Mouse (Mus musculus) lung, embryonic 15.5 days (tissue): Measurements from ENCODE around the gene Hprt. TPM values are rescaled to one million over a fixed set of nuclear protein-coding genes. Genes with fewer than 3 reads are reported as not detected.
"Not testable (repeated sequence)": the region's sequence is repeated elsewhere in the genome, so short reads cannot be mapped to it uniquely, and the experiment has no call there.

Source experiments
- ATAC-seq: fragments of 200-750 bp; cut with Nextera tagmentation; 2 replicates; pipeline ENCODE4 v1.8.0; 2017; ENCODE audit warnings: moderate number of reproducible peaks, borderline replicate concordance; ENCODE audit not compliant: low FRiP score, low TSS enrichment; ENCODE audit errors: extremely low read depth
- H3K27ac ChIP-seq: fragments of 300-500 bp; sonication (generic); 2 replicates; pipeline ENCODE4 v1.5.1; 2015; ENCODE audit warnings: moderate library complexity, mild to moderate bottlenecking, inconsistent platforms
- H3K27me3 ChIP-seq: fragments of 300-500 bp; sonication (generic); 2 replicates; pipeline ENCODE4 v1.6.1; 2015; ENCODE audit warnings: inconsistent platforms
- H3K36me3 ChIP-seq: fragments of 300-500 bp; sonication (generic); 2 replicates; pipeline ENCODE4 v1.6.1; 2015; ENCODE audit warnings: inconsistent platforms
- H3K4me1 ChIP-seq: fragments of 300-500 bp; sonication (generic); 2 replicates; pipeline ENCODE4 v1.6.1; 2015; ENCODE audit warnings: inconsistent platforms
- H3K4me2 ChIP-seq: fragments of 300-500 bp; sonication (generic); 2 replicates; pipeline ENCODE4 v1.6.1; 2015; ENCODE audit warnings: inconsistent platforms, mild to moderate bottlenecking, moderate library complexity
- H3K4me3 ChIP-seq: fragments of 300-500 bp; sonication (generic); 2 replicates; pipeline ENCODE4 v1.5.1; 2015; ENCODE audit warnings: mild to moderate bottlenecking, inconsistent platforms
- H3K9ac ChIP-seq: fragments of 300-500 bp; sonication (generic); 2 replicates; pipeline ENCODE4 v1.6.1; 2015; ENCODE audit warnings: inconsistent platforms
- H3K9me3 ChIP-seq: fragments of 300-500 bp; sonication (generic); 2 replicates; pipeline ENCODE4 v1.6.1; 2016; ENCODE audit warnings: inconsistent platforms
- WGBS: fragments of 180-500 bp; shearing (Covaris S2); methylation state at CpG from one replicate; pipeline ENCODE4 v1.1.7; 2015; 5-methylcytosine and 5-hydroxymethylcytosine counted together
- polyA plus RNA-seq: library from polyadenylated mRNA; unstranded; fragments of >200 nt; fragmentation: Nextera tagmentation; extraction: Ambion mirVana; gene quantifications from 2 replicates; pipeline ENCODE4 v1.2.1, GENCODE M21; 2015

Hprt gene
- polyA plus RNA-seq, result 174 and 176 TPM in 2 replicates

GRCm38 (mm10) chrX:52987905-52988783 is at the start of gene Hprt:
Gene Hprt, plus strand, starts transcription at chrX:52988137.
- peak within 1 kb of the TSS; percentile 56 for H3K4me2 ChIP-seq
- no peaks in the 10 kb centered on the region for H3K27me3 ChIP-seq
- H3K27ac ChIP-seq, result peak within 1 kb of the TSS; percentile 92
- H3K4me1 ChIP-seq, result 0 out of 2 replicates have a peak, but pooled peaks cover 4% of the 10 kb centered on the region
- H3K36me3 ChIP-seq, result no peaks in the 10 kb centered on the region
- peak; percentile 94 for ATAC-seq
- 17% methylated on average over 70 of the region's 72 CpGs for WGBS
- peak within 1 kb of the TSS; percentile 71 for H3K4me3 ChIP-seq
- no peaks in the 10 kb centered on the region for H3K9me3 ChIP-seq
- peak within 1 kb of the TSS; percentile 68 for H3K9ac ChIP-seq

DNA sequence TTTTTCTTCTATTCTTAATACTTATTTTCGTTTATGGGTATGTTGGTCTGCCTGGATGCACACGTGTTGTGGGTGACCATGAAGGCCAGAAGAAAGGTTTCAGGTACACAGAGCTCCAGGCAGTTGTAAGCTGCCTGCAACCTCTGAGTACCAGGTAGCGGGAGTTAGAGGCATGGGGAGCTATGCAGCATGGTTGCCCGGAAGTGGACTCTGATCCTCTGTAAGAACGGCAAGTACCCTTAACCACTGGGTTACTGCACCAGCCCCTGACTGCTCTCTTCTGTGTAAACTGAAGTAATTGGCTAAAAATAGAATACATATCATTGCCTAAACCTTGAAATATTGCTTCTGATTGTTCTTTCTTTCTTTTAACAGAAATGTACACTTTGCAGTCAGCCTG is 42.4 kb upstream of the Hprt start:
- H3K4me3 ChIP-seq, result no peak overlapping the region
- no peak for ATAC-seq
- H3K4me1 ChIP-seq, result no peaks in the 10 kb centered on the region
- no peak overlapping the region for H3K9ac ChIP-seq
- H3K36me3 ChIP-seq, result peaks cover 6% of the 10 kb centered on the region
- no peaks in the 10 kb centered on the region for H3K27me3 ChIP-seq
- H3K9me3 ChIP-seq, result no peaks in the 10 kb centered on the region
- WGBS, result 88% methylated on average over 5 of the region's 5 CpGs
- no peak overlapping the region for H3K4me2 ChIP-seq
- no peak overlapping the region for H3K27ac ChIP-seq

DNA sequence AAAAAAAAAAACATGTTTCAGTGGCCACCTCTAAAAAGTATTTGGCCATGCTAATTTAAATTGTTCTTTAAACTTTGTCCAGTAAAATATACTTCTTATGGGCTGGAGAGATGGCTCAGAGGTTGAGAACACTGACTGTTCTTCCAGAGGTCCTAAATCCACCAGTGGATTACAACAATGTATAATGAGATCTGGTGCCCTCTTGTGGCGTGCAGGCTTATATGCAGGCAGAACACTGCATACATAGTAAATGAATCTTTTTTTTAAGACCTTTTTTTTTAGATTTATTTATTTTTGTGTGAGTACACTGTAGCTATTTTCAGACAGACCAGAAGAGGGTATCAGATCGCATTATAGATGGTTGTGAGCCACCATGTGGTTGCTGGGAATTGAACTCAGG is 38.2 kb upstream of the Hprt start:
- 57% methylated on average over 2 of the region's 2 CpGs for WGBS
- no peaks in the 10 kb centered on the region for H3K27me3 ChIP-seq
- no peak overlapping the region for H3K4me3 ChIP-seq
- H3K27ac ChIP-seq, result no peak overlapping the region
- H3K4me2 ChIP-seq, result no peak overlapping the region
- H3K4me1 ChIP-seq, result no peaks in the 10 kb centered on the region
- no peaks in the 10 kb centered on the region for H3K9me3 ChIP-seq
- no peak for ATAC-seq
- H3K36me3 ChIP-seq, result peaks cover 7% of the 10 kb centered on the region; the same call in 1 of the 2 replicates
- no peak overlapping the region for H3K9ac ChIP-seq

DNA sequence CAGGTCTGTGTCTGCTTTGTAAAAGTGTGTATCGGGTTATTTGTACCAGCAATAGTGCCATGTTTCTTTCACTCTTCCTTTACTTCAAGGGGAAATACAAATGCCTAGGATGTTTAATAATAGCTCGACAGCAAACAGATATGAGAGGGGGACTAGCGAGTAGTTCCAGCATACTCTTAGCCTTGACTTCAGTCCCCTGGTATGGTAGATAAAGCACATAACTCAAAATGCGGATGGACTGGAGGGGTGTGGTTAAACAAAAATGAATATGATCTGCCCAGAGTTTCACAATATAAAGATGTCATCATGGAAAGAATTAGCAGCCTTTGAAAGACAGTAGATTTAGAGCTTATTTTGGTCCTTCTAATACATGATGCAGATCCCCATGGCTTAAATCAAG is 31.0 kb upstream of the Hprt start:
- H3K4me2 ChIP-seq, result no peak overlapping the region
- no peak overlapping the region for H3K4me3 ChIP-seq
- H3K4me1 ChIP-seq, result no peaks in the 10 kb centered on the region
- 77% methylated on average over 4 of the region's 4 CpGs for WGBS
- H3K9me3 ChIP-seq, result no peaks in the 10 kb centered on the region
- no peak overlapping the region for H3K27ac ChIP-seq
- peaks cover 4% of the 10 kb centered on the region; the same call in 1 of the 2 replicates for H3K36me3 ChIP-seq
- ATAC-seq, result no peak
- no peak overlapping the region for H3K9ac ChIP-seq
- no peaks in the 10 kb centered on the region for H3K27me3 ChIP-seq

DNA sequence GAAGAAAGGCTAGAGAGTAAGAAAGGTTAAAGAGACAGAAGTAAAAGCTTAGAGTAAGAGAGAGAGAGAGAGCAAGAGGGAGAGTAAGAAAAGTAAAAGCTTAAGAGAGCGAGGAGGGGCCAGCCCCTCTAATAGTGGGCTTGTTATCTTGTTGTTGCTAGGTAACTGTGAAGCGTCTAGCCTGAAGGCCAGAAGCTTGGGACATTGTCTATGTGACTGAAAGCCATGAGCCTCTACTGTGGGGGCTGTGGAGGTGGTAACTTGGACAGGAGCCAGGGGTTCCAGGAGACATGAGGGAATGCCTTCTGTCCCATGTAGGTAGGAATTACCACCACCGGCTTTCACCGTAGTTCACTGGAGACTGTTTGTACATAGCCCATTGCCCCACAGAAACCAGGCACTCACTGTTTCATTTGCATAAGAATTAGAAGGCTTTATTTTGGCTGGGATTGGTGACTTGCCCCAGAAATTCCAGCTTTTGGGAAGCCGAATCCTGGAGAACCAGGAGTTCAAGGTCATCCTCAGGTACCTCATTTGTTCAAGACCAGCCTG is 26.3 kb upstream of the Hprt start:
- no peak overlapping the region for H3K4me3 ChIP-seq
- no peaks in the 10 kb centered on the region for H3K9me3 ChIP-seq
- H3K36me3 ChIP-seq, result no peaks in the 10 kb centered on the region
- 58% methylated on average over 5 of the region's 5 CpGs for WGBS
- H3K4me2 ChIP-seq, result no peak overlapping the region
- H3K9ac ChIP-seq, result no peak overlapping the region
- H3K27me3 ChIP-seq, result no peaks in the 10 kb centered on the region
- no peak overlapping the region for H3K27ac ChIP-seq
- ATAC-seq, result no peak
- H3K4me1 ChIP-seq, result no peaks in the 10 kb centered on the region

DNA sequence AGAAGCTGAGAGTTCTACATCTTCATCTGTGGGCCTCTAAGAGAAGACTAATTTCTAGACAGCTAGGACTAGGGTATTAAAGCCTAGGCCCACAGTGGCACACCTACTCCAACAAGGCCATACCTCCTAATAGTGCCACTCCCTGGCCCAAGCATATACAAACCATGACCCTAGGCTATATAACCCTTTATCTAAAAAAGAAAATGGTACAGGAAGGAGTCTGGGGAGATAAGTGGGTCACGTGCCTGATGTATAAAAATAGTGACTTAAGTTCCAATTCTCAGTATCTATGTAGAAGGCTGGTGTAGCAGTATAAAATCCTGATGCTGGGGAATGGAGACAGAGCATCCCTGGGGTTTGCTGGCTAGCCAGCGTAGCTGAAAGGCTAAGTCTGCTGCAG is 22.8 kb upstream of the Hprt start:
- H3K27ac ChIP-seq, result no peak overlapping the region
- no peaks in the 10 kb centered on the region for H3K9me3 ChIP-seq
- no peak for ATAC-seq
- H3K4me2 ChIP-seq, result no peak overlapping the region
- H3K4me1 ChIP-seq, result no peaks in the 10 kb centered on the region
- H3K9ac ChIP-seq, result no peak overlapping the region
- H3K27me3 ChIP-seq, result no peaks in the 10 kb centered on the region
- no peaks in the 10 kb centered on the region for H3K36me3 ChIP-seq
- 75% methylated on average over 2 of the region's 2 CpGs for WGBS
- H3K4me3 ChIP-seq, result no peak overlapping the region

- H3K4me1 ChIP-seq, result peaks cover 6% of the 10 kb centered on the region; the same call in 1 of the 2 replicates
- H3K4me3 ChIP-seq, result no peak overlapping the region
- H3K27ac ChIP-seq, result no peak overlapping the region
- 26% methylated on average over 3 of the region's 3 CpGs for WGBS
- H3K36me3 ChIP-seq, result no peaks in the 10 kb centered on the region
- H3K4me2 ChIP-seq, result no peak overlapping the region
- peak; percentile 59; the same call in 1 of the 2 replicates for ATAC-seq
- no peaks in the 10 kb centered on the region for H3K9me3 ChIP-seq
- no peak overlapping the region for H3K9ac ChIP-seq
- H3K27me3 ChIP-seq, result no peaks in the 10 kb centered on the region
Observed at GRCm38 (mm10) chrX:52971211-52972006, 16.5 kb upstream of the Hprt start.

DNA sequence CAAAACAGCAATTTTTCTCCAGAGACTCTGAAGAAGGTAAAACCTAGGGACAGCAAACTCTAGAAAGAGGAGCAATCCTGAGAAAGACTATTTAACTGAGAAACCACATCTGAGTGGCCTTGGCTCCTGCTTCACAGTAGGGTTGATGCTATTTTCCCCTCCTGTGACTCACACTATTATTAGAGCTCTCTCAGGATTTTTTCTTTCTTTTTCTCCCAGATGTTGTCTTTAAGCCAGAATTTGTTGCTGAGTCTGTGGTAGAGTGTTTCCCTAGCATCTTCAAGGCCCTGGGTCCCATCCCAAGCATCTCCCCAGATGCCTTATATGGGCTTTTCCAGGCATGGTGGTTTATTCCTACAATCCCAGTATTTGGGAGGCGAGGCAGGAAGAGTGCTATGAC is 15.8 kb upstream of the Hprt start:
- WGBS, result 82% methylated on average over 1 of the region's 1 CpGs
- no peaks in the 10 kb centered on the region for H3K9me3 ChIP-seq
- no peaks in the 10 kb centered on the region for H3K27me3 ChIP-seq
- no peak overlapping the region for H3K4me3 ChIP-seq
- no peak for ATAC-seq
- peaks cover 6% of the 10 kb centered on the region; the same call in 1 of the 2 replicates for H3K4me1 ChIP-seq
- no peaks in the 10 kb centered on the region for H3K36me3 ChIP-seq
- no peak overlapping the region for H3K4me2 ChIP-seq
- H3K9ac ChIP-seq, result no peak overlapping the region
- H3K27ac ChIP-seq, result no peak overlapping the region

DNA sequence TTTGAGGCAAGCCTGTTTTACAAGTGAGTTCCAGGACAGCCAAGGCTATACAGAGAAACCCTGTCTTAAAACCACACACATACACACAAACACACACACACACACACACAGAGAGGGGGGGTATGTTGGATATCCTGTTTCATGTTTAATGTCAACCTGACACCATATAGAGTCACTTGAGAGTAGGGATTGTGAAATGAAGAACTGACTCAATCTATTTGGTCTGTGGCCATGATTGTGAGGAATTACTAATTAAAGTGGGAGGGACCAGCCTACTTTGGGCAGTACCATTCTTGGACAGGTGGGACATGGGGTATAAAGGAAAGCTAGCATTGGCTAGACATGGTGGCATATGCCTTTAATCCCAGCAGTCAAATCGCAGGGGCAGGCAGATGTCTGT is 15.3 kb upstream of the Hprt start:
- Histone ChIP-seq H3K9me3 (no peaks in the 10 kb centered on the region), H3K27me3 (no peaks in the 10 kb centered on the region), H3K27ac (no peak overlapping the region), H3K4me2 (no peak overlapping the region), H3K4me1 (peaks cover 6% of the 10 kb centered on the region; the same call in 1 of the 2 replicates), H3K36me3 (no peaks in the 10 kb centered on the region), H3K4me3 (no peak overlapping the region), H3K9ac (no peak overlapping the region)
- ATAC-seq, result no peak
- 89% methylated on average over 1 of the region's 1 CpGs for WGBS

DNA sequence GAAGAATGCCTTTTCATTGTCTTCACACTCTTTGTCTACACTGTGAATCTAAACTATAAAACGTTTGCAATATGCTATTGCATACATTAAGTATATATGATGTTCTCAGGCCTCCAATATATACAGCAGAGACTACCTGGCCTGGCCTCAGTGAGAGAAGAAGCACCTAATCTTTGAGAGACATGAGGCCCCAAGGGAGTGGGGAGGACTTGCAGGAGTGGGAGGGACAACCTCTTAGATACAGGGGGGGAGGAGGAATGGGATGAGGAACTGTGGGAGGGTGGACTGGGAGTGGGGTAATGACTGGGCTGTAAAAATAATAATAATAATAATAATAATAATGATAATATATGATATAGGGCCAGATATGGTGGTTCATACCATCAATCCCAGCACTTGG is 9.4 kb upstream of the Hprt start:
- Histone ChIP-seq H3K9me3 (no peaks in the 10 kb centered on the region), H3K4me3 (no peak overlapping the region), H3K36me3 (no peaks in the 10 kb centered on the region), H3K9ac (no peak overlapping the region), H3K27me3 (no peaks in the 10 kb centered on the region), H3K4me1 (no peaks in the 10 kb centered on the region), H3K4me2 (no peak overlapping the region), H3K27ac (no peak overlapping the region)
- no peak for ATAC-seq
- 47% methylated on average over 1 of the region's 1 CpGs for WGBS

DNA sequence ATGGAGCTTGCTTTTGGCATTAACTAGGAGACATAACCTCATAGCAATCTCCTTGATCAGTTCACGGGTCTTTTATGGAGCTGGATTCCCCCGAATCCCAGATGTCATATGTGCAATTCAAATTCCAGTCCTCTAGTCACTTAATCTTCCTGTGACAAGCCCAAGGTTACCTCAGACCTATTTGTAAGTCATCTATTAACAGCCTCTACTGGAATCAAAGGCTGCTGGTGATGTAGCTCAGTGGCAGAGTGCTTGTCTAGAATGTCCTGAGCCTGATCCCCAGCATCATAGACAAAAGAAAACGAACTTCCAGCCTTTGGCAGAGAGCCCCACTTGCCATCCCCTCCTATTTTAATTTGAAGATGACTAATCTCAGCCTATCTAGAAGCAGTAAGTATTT is 6.6 kb upstream of the Hprt start:
- 58% methylated on average over 3 of the region's 3 CpGs for WGBS
- no peak for ATAC-seq
- Histone ChIP-seq H3K9ac (no peak overlapping the region), H3K9me3 (no peaks in the 10 kb centered on the region), H3K4me3 (no peak overlapping the region), H3K4me1 (no peaks in the 10 kb centered on the region), H3K36me3 (no peaks in the 10 kb centered on the region), H3K27me3 (no peaks in the 10 kb centered on the region), H3K27ac (no peak overlapping the region), H3K4me2 (no peak overlapping the region)

DNA sequence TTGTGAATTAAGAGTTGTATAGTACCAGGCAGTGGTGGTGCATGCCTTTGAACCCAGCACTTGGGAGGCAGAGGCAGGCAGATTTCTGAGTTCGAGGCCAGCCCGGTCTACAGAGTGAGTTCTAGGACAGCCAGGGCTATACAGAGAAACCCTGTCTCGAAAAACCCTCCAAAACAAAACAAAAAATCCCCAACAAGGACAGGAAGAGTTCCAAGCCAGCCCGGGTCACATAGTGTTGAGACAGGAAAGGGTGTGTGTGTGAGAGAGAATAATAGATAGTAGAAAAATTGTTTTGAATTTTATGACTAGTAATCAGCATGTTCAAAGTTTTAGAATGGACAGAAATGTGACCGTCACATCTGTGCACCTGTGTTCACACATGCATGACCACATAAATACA is 6.8 kb downstream of the Hprt start:
- not testable (repeated sequence) for H3K9ac ChIP-seq, H3K9me3 ChIP-seq, H3K4me3 ChIP-seq, ATAC-seq, H3K27ac ChIP-seq, H3K27me3 ChIP-seq, H3K4me1 ChIP-seq, H3K4me2 ChIP-seq, H3K36me3 ChIP-seq
- 87% methylated on average over 5 of the region's 5 CpGs for WGBS
